Mouse (Mus musculus): ENCODE data around the gene Ap4m1.

Gene Ap4m1

GRCm38 (mm10) chr5:138171695-138172491 is at the start of gene Ap4m1, which contains the start of gene Mcm7:
Ap4m1 (plus strand) TSS chr5:138172002.
Mcm7 (minus strand) TSS chr5:138172422.
- DNase-seq = peak; percentile 98

GRCm38 (mm10) chr5:138132425-138133064 is 39.3 kb upstream of the Ap4m1 start:
- no peak for DNase-seq

- no peak for DNase-seq
These were observed 34.5 kb upstream of the Ap4m1 start for GRCm38 (mm10) chr5:138137257-138137656.

GRCm38 (mm10) chr5:138137935-138138549 is 33.8 kb upstream of the Ap4m1 start:
- DNase-seq = peak; percentile 11 to 19

- DNase-seq = no peak
These were observed 33.2 kb upstream of the Ap4m1 start for GRCm38 (mm10) chr5:138138585-138138984.

- no peak for DNase-seq
These were observed 17.4 kb upstream of the Ap4m1 start for GRCm38 (mm10) chr5:138154390-138154789.

GRCm38 (mm10) chr5:138155443-138155976 is 16.3 kb upstream of the Ap4m1 start, which contains the start of gene Zfp113:
Zfp113 (minus strand) TSS chr5:138155744.
- DNase-seq = peak; percentile 88 to 95

- no peak for DNase-seq
These were observed 11.5 kb upstream of the Ap4m1 start for GRCm38 (mm10) chr5:138160224-138160762.

- peak; percentile 96 to 97 for DNase-seq
These were observed 10.7 kb upstream of the Ap4m1 start, which contains the start of gene Cops6 for GRCm38 (mm10) chr5:138160842-138161665. Cops6 (plus strand) TSS chr5:138161071.

GRCm38 (mm10) chr5:138163046-138163445 is 8.8 kb upstream of the Ap4m1 start:
- DNase-seq = no peak

- DNase-seq = no peak
These were observed 8.2 kb upstream of the Ap4m1 start for GRCm38 (mm10) chr5:138163610-138164009.

- DNase-seq = no peak
These were observed 6.2 kb upstream of the Ap4m1 start for GRCm38 (mm10) chr5:138165594-138165993.

- DNase-seq = peak; percentile 97 to 98
These were observed 753 bp upstream of the Ap4m1 start for GRCm38 (mm10) chr5:138170936-138171561.

- DNase-seq = no peak
These were observed 1.4 kb downstream of the Ap4m1 start for GRCm38 (mm10) chr5:138173217-138173616.

- DNase-seq = peak; percentile 82 to 86
These were observed 15.3 kb downstream of the Ap4m1 start, which contains the start of the genes Taf6 and Cnpy4 for GRCm38 (mm10) chr5:138186950-138187638. Taf6 (minus strand) TSS chr5:138187451. Cnpy4 (plus strand) TSS chr5:138187485.

- DNase-seq = peak; percentile 78 to 85
These were observed 16.0 kb downstream of the Ap4m1 start for GRCm38 (mm10) chr5:138187661-138188306.

- DNase-seq = peak; percentile 86
These were observed 22.2 kb downstream of the Ap4m1 start, which contains the start of gene Mblac1 for GRCm38 (mm10) chr5:138193771-138194727. Mblac1 (plus strand) TSS chr5:138194314.

GRCm38 (mm10) chr5:138194755-138195345 is 23.0 kb downstream of the Ap4m1 start:
- peak; percentile 43 to 58 for DNase-seq
